Mouse (Mus musculus): Measurements from ENCODE around the gene Dlgap4. TPM values are rescaled to one million over a fixed set of nuclear protein-coding genes. Genes with fewer than 3 reads are reported as not detected.

Gene Dlgap4
- polyA plus RNA-seq, 1 experiment from 2014 or later = 56.3 TPM

- H3K36me3 ChIP-seq = no peaks in the 10 kb centered on the region
- H3K27ac ChIP-seq = no peak overlapping the region
- 69% methylated on average over 6 of the region's 6 CpGs for WGBS
- H3K9ac ChIP-seq = no peak overlapping the region
- no peak overlapping the region for H3K4me2 ChIP-seq
- H3K4me3 ChIP-seq (replicated peaks) = no peak overlapping the region
- no peak for ATAC-seq (ENCODE audit: insufficient read depth, low FRiP score, low read depth)
- H3K4me1 ChIP-seq = no peaks in the 10 kb centered on the region
- H3K9me3 ChIP-seq = no peaks in the 10 kb centered on the region
- no peaks in the 10 kb centered on the region for H3K27me3 ChIP-seq (replicated peaks)
Measured at GRCm38 (mm10) chr2:156645145-156645544, 31.6 kb downstream of the Dlgap4 start.

DNA sequence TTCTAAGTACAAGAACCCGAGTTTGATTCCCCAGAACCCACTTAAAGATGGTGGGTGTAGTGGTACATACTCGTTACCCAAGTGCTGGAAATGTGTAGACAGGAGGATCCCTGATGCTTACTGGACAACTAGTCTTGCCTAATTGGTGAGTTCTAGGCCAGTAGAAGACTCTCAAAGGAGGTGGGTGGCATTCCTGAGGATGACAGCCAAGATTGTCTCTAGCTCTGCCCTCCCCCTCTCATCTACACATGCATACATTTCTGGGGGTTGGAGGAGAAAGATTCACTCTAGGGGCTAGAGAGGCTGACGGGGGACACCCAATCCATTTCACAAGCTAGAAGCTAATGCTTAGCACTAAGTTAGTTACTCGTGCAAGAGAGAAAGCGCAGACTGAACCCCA lies 33.4 kb downstream of the Dlgap4 start:
- 77% methylated on average over 5 of the region's 5 CpGs for WGBS
- Histone ChIP-seq H3K4me1 (no peaks in the 10 kb centered on the region), H3K36me3 (no peaks in the 10 kb centered on the region), H3K27ac (no peak overlapping the region), H3K4me2 (no peak overlapping the region), H3K27me3 (replicated peaks) (no peaks in the 10 kb centered on the region), H3K9me3 (no peaks in the 10 kb centered on the region), H3K4me3 (replicated peaks) (no peak overlapping the region), H3K9ac (no peak overlapping the region)
- ATAC-seq (ENCODE audit: insufficient read depth, low FRiP score, low read depth) = no peak

- WGBS = 54% methylated on average over 5 of the region's 5 CpGs
Measured at GRCm38 (mm10) chr2:156648042-156648441, 34.5 kb downstream of the Dlgap4 start.

DNA sequence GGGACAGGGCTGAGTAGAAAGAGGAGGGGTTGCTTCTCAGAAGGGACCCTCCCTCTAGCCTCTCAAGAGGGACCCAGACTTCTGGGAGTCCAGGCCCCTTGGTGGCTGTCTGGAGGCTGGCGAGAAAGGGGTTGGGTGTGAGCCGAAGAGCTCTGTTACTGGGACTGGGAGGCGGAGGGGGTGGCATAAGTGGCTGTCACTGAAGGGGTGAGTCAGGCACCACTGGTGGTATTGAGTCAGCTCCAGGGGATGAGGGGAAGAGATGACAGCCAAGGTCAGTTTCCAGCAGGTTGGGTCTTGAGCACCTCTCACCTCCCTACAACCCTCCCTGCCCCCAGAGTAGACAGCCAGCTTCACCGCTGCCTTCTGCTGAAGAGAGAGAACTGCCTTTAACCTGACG lies 35.9 kb downstream of the Dlgap4 start:
- 79% methylated on average over 5 of the region's 5 CpGs for WGBS
- ATAC-seq (ENCODE audit: insufficient read depth, low FRiP score, low read depth) = no peak
- Histone ChIP-seq H3K4me2 (no peak overlapping the region), H3K27ac (no peak overlapping the region), H3K4me3 (replicated peaks) (no peak overlapping the region), H3K4me1 (no peaks in the 10 kb centered on the region), H3K36me3 (no peaks in the 10 kb centered on the region), H3K9ac (no peak overlapping the region), H3K27me3 (replicated peaks) (no peaks in the 10 kb centered on the region), H3K9me3 (no peaks in the 10 kb centered on the region)

More at GRCm38 (mm10) chr2:156648042-156648441, 34.5 kb downstream of the Dlgap4 start:
- H3K4me3 ChIP-seq (replicated peaks) = no peak overlapping the region
- H3K27me3 ChIP-seq (replicated peaks) = no peaks in the 10 kb centered on the region
- H3K9me3 ChIP-seq = no peaks in the 10 kb centered on the region
- H3K4me1 ChIP-seq = no peaks in the 10 kb centered on the region
- no peaks in the 10 kb centered on the region for H3K36me3 ChIP-seq
- no peak overlapping the region for H3K9ac ChIP-seq
- ATAC-seq (ENCODE audit: insufficient read depth, low FRiP score, low read depth) = no peak
- H3K4me2 ChIP-seq = no peak overlapping the region
- H3K27ac ChIP-seq = no peak overlapping the region

GRCm38 (mm10) chr2:156651019-156651418 lies 37.5 kb downstream of the Dlgap4 start:
- Histone ChIP-seq H3K36me3 (no peaks in the 10 kb centered on the region), H3K4me3 (replicated peaks) (no peak overlapping the region), H3K9ac (no peak overlapping the region), H3K27me3 (replicated peaks) (no peaks in the 10 kb centered on the region), H3K27ac (no peak overlapping the region), H3K4me1 (no peaks in the 10 kb centered on the region), H3K4me2 (no peak overlapping the region), H3K9me3 (no peaks in the 10 kb centered on the region)
- WGBS = 54% methylated on average over 6 of the region's 6 CpGs
- ATAC-seq (ENCODE audit: insufficient read depth, low FRiP score, low read depth) = no peak

DNA sequence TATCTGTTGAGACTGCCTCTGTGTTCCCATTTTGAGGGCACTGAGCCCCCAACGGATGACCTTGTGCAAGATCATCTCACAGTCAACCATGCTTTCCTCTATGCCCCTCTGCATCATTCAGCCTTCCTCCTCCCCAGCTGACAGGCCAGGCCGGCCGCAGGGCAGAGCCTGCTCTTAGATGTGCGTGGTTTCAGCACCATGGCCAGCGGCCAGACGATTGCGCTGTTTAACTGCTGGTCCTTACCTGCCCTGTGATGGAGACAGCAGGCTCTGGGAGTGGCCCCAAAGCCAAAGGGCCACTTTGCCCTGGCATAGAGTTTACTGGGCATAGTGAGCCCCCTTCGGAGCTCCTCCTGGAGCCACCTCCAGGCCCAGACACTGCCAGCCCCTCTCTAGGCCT lies 39.3 kb downstream of the Dlgap4 start:
- Histone ChIP-seq H3K4me3 (replicated peaks) (no peak overlapping the region), H3K4me1 (no peaks in the 10 kb centered on the region), H3K27ac (no peak overlapping the region), H3K4me2 (no peak overlapping the region), H3K9ac (no peak overlapping the region), H3K27me3 (replicated peaks) (no peaks in the 10 kb centered on the region), H3K36me3 (no peaks in the 10 kb centered on the region), H3K9me3 (no peaks in the 10 kb centered on the region)
- 8% methylated on average over 8 of the region's 8 CpGs for WGBS
- ATAC-seq (ENCODE audit: insufficient read depth, low FRiP score, low read depth) = no peak

- H3K4me1 ChIP-seq = no peaks in the 10 kb centered on the region
- no peaks in the 10 kb centered on the region for H3K36me3 ChIP-seq
- no peaks in the 10 kb centered on the region for H3K9me3 ChIP-seq
- H3K9ac ChIP-seq = no peak overlapping the region
- H3K27me3 ChIP-seq (replicated peaks) = no peaks in the 10 kb centered on the region
- no peak for ATAC-seq (ENCODE audit: insufficient read depth, low FRiP score, low read depth)
- no peak overlapping the region for H3K27ac ChIP-seq
- WGBS = 76% methylated on average over 5 of the region's 5 CpGs
- no peak overlapping the region for H3K4me2 ChIP-seq
- no peak overlapping the region for H3K4me3 ChIP-seq (replicated peaks)
Measured at GRCm38 (mm10) chr2:156654148-156654547, 40.6 kb downstream of the Dlgap4 start.

DNA sequence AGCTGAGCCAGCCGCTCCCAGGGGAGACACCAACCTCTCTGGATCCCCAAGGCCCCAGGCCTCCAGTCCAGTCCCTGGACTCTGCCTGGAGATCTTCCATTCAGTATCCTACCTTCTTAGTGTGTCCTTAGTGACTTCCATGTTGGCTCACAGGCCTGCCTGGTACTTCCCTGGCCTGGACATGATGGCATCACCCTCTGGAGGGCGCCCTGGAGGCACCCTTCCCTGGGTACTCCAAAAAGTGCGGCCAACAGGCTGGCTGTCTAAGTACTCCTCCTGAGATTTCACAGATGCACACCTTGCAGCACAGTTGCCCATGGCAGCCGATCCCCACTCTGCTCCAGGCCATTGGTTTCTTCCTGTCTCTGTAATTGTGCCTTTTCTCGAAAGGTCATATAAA lies 42.1 kb downstream of the Dlgap4 start:
- ATAC-seq (ENCODE audit: insufficient read depth, low FRiP score, low read depth) = no peak
- H3K36me3 ChIP-seq = no peaks in the 10 kb centered on the region
- WGBS = 61% methylated on average over 5 of the region's 5 CpGs
- H3K27me3 ChIP-seq (replicated peaks) = no peaks in the 10 kb centered on the region
- H3K27ac ChIP-seq = no peak overlapping the region
- no peaks in the 10 kb centered on the region for H3K4me1 ChIP-seq
- no peaks in the 10 kb centered on the region for H3K9me3 ChIP-seq
- H3K9ac ChIP-seq = no peak overlapping the region
- no peak overlapping the region for H3K4me3 ChIP-seq (replicated peaks)
- no peak overlapping the region for H3K4me2 ChIP-seq

GRCm38 (mm10) chr2:156657522-156657921 lies 44.0 kb downstream of the Dlgap4 start:
- ATAC-seq (ENCODE audit: insufficient read depth, low FRiP score, low read depth) = no peak
- no peaks in the 10 kb centered on the region for H3K36me3 ChIP-seq
- no peaks in the 10 kb centered on the region for H3K9me3 ChIP-seq
- H3K4me2 ChIP-seq = no peak overlapping the region
- H3K4me1 ChIP-seq = no peaks in the 10 kb centered on the region
- H3K27me3 ChIP-seq (replicated peaks) = no peaks in the 10 kb centered on the region
- H3K4me3 ChIP-seq (replicated peaks) = no peak overlapping the region
- H3K9ac ChIP-seq = no peak overlapping the region
- 82% methylated on average over 8 of the region's 8 CpGs for WGBS
- no peak overlapping the region for H3K27ac ChIP-seq

DNA sequence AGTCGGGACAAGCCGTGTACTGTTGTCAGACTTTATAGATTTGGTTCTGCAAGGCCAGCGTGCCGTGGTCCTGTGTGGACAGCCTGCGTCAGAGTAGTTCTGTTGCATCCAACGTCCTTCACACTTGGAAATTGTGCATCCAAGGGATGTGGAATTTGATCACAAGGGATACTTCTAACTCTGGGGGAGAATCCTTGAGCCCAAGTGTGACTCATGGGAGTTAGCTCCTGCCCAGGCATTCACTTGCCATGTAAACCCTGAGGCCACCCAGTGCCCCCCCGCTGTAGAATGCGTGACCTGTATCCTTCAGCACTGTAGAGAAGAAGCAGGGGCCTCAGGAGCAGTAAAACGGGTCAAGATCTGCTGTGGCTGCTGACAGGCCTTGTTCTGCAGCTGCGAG lies 44.7 kb downstream of the Dlgap4 start:
- H3K27ac ChIP-seq = no peak overlapping the region
- WGBS = 81% methylated on average over 10 of the region's 10 CpGs
- no peaks in the 10 kb centered on the region for H3K27me3 ChIP-seq (replicated peaks)
- no peak for ATAC-seq (ENCODE audit: insufficient read depth, low FRiP score, low read depth)
- H3K4me3 ChIP-seq (replicated peaks) = no peak overlapping the region
- no peaks in the 10 kb centered on the region for H3K36me3 ChIP-seq
- H3K9me3 ChIP-seq = no peaks in the 10 kb centered on the region
- no peak overlapping the region for H3K4me2 ChIP-seq
- H3K4me1 ChIP-seq = no peaks in the 10 kb centered on the region
- no peak overlapping the region for H3K9ac ChIP-seq

GRCm38 (mm10) chr2:156658751-156659150 lies 45.2 kb downstream of the Dlgap4 start:
- H3K27ac ChIP-seq = no peak overlapping the region
- H3K4me1 ChIP-seq = no peaks in the 10 kb centered on the region
- no peaks in the 10 kb centered on the region for H3K36me3 ChIP-seq
- WGBS = 58% methylated on average over 7 of the region's 7 CpGs
- ATAC-seq (ENCODE audit: insufficient read depth, low FRiP score, low read depth) = no peak
- H3K9ac ChIP-seq = no peak overlapping the region
- no peaks in the 10 kb centered on the region for H3K9me3 ChIP-seq
- H3K4me2 ChIP-seq = no peak overlapping the region
- H3K27me3 ChIP-seq (replicated peaks) = no peaks in the 10 kb centered on the region
- no peak overlapping the region for H3K4me3 ChIP-seq (replicated peaks)

GRCm38 (mm10) chr2:156659981-156660380 lies 46.5 kb downstream of the Dlgap4 start:
- Histone ChIP-seq H3K4me1 (no peaks in the 10 kb centered on the region), H3K36me3 (no peaks in the 10 kb centered on the region), H3K27me3 (replicated peaks) (no peaks in the 10 kb centered on the region), H3K9ac (no peak overlapping the region), H3K4me2 (no peak overlapping the region), H3K27ac (no peak overlapping the region), H3K4me3 (replicated peaks) (no peak overlapping the region), H3K9me3 (no peaks in the 10 kb centered on the region)
- ATAC-seq (ENCODE audit: insufficient read depth, low FRiP score, low read depth) = no peak
- 73% methylated on average over 6 of the region's 6 CpGs for WGBS

DNA sequence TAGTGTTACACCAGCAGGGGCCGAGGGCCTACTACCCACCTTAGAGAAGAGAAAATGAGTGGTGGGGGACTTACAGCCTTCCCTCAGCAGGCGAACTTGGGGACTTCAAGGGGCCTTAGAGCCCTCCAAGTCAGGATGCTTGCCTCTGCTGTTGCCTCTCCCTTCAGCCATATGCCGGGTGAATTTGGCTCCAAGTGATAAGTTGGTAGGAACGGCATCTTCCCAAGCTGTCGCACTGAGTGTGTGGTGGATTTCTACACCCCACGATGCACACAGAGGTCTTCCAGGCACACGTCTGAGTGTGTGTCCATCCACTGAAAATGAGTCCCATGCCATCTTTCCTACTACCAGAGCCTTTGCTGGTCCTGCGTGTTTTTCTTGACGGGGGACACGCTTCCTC lies 49.7 kb downstream of the Dlgap4 start:
- Histone ChIP-seq H3K4me1 (no peaks in the 10 kb centered on the region), H3K27ac (no peak overlapping the region), H3K4me3 (replicated peaks) (no peak overlapping the region), H3K9ac (no peak overlapping the region), H3K27me3 (replicated peaks) (no peaks in the 10 kb centered on the region), H3K9me3 (no peaks in the 10 kb centered on the region), H3K4me2 (no peak overlapping the region), H3K36me3 (no peaks in the 10 kb centered on the region)
- ATAC-seq (ENCODE audit: insufficient read depth, low FRiP score, low read depth) = no peak
- WGBS = 78% methylated on average over 10 of the region's 10 CpGs
